Mouse (Mus musculus): ENCODE results near the gene Def6. TPM values are rescaled to one million over a fixed set of nuclear protein-coding genes. Genes with fewer than 3 reads are reported as not detected.

Def6 gene
- polyA plus RNA-seq, 1 experiment: not detected

DNA sequence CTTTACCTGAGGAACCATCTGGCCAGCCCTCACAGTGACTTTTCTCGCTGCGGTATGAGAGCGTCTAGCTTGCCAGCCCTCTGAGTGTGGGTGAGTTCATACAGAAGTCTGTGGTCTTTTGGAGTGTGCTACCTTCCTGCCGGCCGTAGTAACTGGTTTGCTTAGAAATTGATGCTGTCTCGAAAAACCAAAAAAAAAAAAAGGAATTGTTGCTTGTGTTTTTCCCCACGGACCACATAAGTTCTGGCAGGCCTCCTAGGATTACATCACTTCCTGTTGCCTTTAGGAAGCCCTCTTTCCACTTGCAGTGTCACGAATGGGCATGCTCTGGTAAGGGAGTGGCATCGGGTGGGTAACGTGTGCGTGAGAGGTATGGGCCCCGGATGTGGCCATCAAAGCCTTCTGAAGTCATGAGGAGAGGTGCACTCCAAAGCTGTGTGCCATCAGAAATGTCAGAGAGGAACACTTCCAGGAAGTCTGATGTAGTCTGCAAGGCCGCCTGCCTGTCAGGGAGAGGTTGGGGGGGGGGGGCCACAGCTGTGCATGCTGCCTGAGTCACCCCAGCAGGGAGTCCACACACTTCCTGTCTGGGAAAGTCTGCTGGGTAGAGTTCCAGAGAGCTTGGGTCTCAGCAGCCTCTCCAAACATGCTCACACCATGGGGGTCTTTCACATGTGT is 49.2 kb downstream of the Def6 start:
- 41% methylated on average over 13 of the region's 13 CpGs for WGBS
- 0 out of 2 replicates have a peak overlapping the region, but pooled peaks have one; percentile 62 for H3K27ac ChIP-seq (ENCODE audit: insufficient read depth, low read depth, low read length)
- H3K4me1 ChIP-seq (ENCODE audit: control insufficient read depth, insufficient read depth, low read length): peaks cover 48% of the 10 kb centered on the region
- H3K4me3 ChIP-seq (ENCODE audit: insufficient read depth, low read depth, low read length): no peak overlapping the region
- TF ChIP-seq POLR2A (IDR thresholded peaks at IDR 0.05; ENCODE audit: insufficient read depth, low read depth, low read length) (no peak), CTCF (IDR thresholded peaks at IDR 0.05; ENCODE audit: insufficient read depth, low read depth, low read length) (no peak)

DNA sequence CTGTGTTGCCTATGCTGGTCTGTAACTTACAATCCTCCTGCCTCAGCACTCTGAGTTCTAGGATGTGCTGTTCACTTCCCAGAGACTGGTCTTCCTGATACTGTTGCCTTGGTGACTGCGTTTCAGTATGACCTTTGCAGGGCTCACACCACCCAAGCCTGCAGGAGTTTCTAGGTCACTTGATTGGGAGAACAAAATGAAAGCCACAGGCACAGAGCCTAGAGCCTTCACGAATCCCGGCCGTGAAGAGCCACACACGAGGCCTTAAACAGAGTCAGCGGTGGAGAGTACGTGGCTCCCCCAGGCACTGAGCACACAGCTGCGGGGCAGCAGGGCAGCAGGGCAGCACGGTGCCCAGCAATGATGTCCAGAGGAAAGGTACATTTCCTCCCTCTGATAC is 50.7 kb downstream of the Def6 start:
- Histone ChIP-seq H3K4me1 (ENCODE audit: control insufficient read depth, insufficient read depth, low read length) (peaks cover 44% of the 10 kb centered on the region), H3K27ac (ENCODE audit: insufficient read depth, low read depth, low read length) (no peak overlapping the region), H3K4me3 (ENCODE audit: insufficient read depth, low read depth, low read length) (no peak overlapping the region)
- WGBS: 83% methylated on average over 9 of the region's 9 CpGs
- TF ChIP-seq CTCF (IDR thresholded peaks at IDR 0.05; ENCODE audit: insufficient read depth, low read depth, low read length) (no peak), POLR2A (IDR thresholded peaks at IDR 0.05; ENCODE audit: insufficient read depth, low read depth, low read length) (no peak)

DNA sequence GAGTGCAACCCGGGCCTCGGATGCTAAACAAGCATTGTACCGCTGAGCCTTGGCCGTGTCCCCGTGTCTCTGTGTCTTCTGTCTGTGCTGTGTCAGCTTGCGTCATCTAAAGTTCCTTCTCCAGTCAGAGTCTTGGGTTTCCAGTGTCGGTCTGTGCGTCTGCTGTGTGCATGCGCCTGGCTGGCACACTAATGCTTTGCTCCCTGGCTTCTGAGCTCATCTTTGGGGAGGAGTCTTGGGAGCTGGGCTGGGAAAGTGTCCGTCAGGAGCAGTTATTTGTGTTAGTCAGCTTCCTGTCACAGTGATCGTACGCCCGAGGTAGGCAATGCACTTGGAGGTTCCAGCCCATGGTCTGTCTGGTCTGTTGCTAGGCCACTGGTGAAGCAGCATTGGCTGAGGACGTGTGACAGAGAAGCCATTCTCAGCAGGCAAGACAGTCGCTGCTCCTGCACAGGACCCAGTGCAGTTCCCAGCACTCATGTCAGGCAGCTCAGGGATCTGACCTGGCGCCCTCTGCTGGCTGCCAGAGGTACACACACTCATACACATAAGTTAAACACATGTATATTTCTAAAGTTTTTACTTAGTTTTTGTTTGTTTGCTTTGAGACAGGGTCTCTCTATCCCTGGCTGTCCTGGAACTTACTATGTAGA is 52.4 kb downstream of the Def6 start:
- H3K4me1 ChIP-seq (ENCODE audit: control insufficient read depth, insufficient read depth, low read length): peaks cover 52% of the 10 kb centered on the region
- no peak for TF ChIP-seq CTCF (IDR thresholded peaks at IDR 0.05; ENCODE audit: insufficient read depth, low read depth, low read length)
- TF ChIP-seq POLR2A (IDR thresholded peaks at IDR 0.05; ENCODE audit: insufficient read depth, low read depth, low read length): no peak
- no peak overlapping the region for H3K4me3 ChIP-seq (ENCODE audit: insufficient read depth, low read depth, low read length)
- no peak overlapping the region for H3K27ac ChIP-seq (ENCODE audit: insufficient read depth, low read depth, low read length)
- 85% methylated on average over 16 of the region's 16 CpGs for WGBS

DNA sequence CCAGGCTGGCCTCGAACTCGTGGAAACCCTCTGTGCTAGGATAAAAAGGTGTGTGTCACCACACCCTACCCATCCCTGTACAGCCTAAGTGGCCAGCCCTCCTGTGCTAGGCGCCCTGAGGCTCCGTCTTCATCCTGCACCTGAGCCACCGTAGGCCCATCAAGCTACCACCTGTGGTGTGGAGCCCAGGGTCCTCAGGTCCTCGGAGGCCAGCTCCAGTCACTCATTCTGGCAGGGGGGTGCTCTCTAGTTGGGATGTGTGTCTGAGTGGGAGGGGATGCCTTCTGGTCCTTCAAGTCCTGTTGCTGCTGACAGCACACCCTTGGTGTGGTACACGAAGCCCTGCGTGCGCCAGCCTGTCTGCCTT is 52.9 kb downstream of the Def6 start:
- no peak overlapping the region for H3K27ac ChIP-seq (ENCODE audit: insufficient read depth, low read depth, low read length)
- H3K4me1 ChIP-seq (ENCODE audit: control insufficient read depth, insufficient read depth, low read length): peaks cover 56% of the 10 kb centered on the region
- no peak for TF ChIP-seq POLR2A (IDR thresholded peaks at IDR 0.05; ENCODE audit: insufficient read depth, low read depth, low read length)
- TF ChIP-seq CTCF (IDR thresholded peaks at IDR 0.05; ENCODE audit: insufficient read depth, low read depth, low read length): no peak
- 88% methylated on average over 9 of the region's 9 CpGs for WGBS
- H3K4me3 ChIP-seq (ENCODE audit: insufficient read depth, low read depth, low read length): no peak overlapping the region

DNA sequence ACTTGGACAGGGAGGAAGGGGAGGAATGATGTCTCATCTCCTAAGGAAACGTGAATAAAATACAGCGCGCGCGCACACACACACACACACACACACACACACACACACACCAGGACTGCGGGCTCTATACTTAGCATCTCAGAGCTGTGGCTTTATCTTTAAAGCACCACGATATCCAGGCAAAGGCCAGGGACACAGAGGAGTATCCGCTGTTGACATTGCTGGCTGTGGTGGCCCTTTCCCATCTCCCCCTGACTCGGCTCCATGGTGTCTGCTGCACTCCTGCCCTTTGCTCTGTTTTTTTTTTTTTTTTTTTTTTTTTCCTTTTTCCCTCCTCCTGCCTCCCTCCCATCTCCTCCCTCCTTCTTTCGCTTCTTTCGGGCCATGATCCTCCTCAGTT is 54.2 kb downstream of the Def6 start:
- Histone ChIP-seq H3K27ac (ENCODE audit: insufficient read depth, low read depth, low read length) (no peak overlapping the region), H3K4me1 (ENCODE audit: control insufficient read depth, insufficient read depth, low read length) (peaks cover 50% of the 10 kb centered on the region)
- TF ChIP-seq CTCF (IDR thresholded peaks at IDR 0.05; ENCODE audit: insufficient read depth, low read depth, low read length): no peak
- no peak for TF ChIP-seq POLR2A (IDR thresholded peaks at IDR 0.05; ENCODE audit: insufficient read depth, low read depth, low read length)

DNA sequence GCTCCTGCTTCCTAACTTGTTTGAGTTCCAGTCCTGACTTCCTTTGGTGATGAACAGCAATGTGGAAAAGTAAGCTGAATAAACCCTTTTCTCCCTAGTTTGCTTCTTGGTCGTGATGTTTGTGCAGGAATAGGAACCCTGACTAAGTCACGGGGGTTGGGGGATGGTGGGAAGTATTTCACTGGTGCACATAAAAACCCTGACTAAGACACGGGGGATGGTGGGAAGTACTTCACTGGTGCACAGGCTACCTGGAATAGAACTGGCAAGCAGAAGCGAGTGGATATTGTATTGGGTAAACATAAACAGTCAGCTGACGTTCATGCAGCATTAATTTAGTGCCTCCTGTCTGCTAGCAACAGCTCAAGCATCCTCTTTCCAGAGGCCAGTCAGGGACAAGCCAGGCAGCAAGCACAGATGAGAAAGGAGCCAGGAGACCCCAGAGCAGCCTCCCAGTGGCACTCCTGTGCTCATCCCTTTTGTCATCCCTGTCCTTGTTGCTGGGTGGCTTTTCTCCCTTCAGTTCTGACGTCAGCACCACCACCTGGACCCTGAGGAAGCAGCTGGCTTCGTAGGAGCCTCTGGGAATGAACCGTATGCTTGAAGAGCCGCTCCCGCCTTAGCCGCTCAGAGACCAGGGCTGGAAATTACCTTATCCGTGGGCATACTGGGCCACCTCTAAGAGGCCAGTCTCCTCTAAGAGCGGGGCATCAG is 55.8 kb downstream of the Def6 start:
- H3K27ac ChIP-seq (ENCODE audit: insufficient read depth, low read depth, low read length): no peak overlapping the region
- 63% methylated on average over 13 of the region's 13 CpGs for WGBS
- TF ChIP-seq POLR2A (IDR thresholded peaks at IDR 0.05; ENCODE audit: insufficient read depth, low read depth, low read length) (no peak), CTCF (IDR thresholded peaks at IDR 0.05; ENCODE audit: insufficient read depth, low read depth, low read length) (no peak)

More for the DNA sequence above, 54.2 kb downstream of the Def6 start:
- 68% methylated on average over 11 of the region's 11 CpGs for WGBS
- no peak overlapping the region for H3K4me3 ChIP-seq (ENCODE audit: insufficient read depth, low read depth, low read length)

DNA sequence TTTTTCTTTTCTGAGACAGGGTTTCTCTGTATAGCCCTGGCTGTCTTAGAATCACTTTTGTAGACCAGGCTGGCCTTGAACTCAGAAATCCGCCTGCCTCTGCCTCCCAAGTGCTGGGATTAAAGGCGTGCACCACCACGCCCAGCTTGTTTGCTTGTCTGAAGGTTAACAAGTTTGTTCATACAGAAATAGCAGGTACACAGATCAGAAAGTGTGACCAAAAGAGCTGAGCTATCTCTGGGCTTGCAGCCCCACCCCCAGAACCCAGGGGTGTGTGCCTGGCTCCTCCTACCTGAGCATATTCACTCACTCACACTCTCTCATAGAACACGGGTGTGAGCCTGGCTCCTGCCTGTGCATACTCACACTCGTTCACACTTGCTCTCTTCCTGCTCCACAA is 59.7 kb downstream of the Def6 start:
- Histone ChIP-seq H3K4me3 (ENCODE audit: insufficient read depth, low read depth, low read length) (no peak overlapping the region), H3K27ac (ENCODE audit: insufficient read depth, low read depth, low read length) (no peak overlapping the region), H3K4me1 (ENCODE audit: control insufficient read depth, insufficient read depth, low read length) (peaks cover 28% of the 10 kb centered on the region)
- whole genome bisulfite sequencing: 88% methylated on average over 5 of the region's 5 CpGs
- no peak for TF ChIP-seq POLR2A (IDR thresholded peaks at IDR 0.05; ENCODE audit: insufficient read depth, low read depth, low read length)
- no peak for TF ChIP-seq CTCF (IDR thresholded peaks at IDR 0.05; ENCODE audit: insufficient read depth, low read depth, low read length)

More for the DNA sequence above, 55.8 kb downstream of the Def6 start:
- peaks cover 38% of the 10 kb centered on the region for H3K4me1 ChIP-seq (ENCODE audit: control insufficient read depth, insufficient read depth, low read length)
- no peak overlapping the region for H3K4me3 ChIP-seq (ENCODE audit: insufficient read depth, low read depth, low read length)

DNA sequence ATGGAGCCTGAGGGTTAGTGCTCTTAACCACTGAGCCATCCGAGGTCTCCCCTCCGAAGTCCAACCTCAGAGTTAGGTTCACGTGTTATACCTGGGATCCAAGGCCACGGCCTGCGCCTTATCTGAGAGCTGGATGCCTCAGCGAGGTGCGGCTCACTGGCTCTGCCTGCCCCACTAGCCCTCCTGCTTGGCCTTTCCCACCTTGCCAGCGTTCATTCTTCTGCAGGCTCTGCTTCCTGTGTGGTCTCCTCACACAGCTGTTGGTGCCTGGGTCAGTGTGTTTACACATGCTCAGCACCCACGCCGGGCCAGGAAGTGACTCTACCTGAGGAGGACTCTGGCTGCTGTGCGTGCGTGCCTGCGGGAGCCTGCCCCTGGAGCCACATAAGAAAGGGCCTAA is 62.6 kb downstream of the Def6 start:
- WGBS: 87% methylated on average over 13 of the region's 13 CpGs
- H3K27ac ChIP-seq (ENCODE audit: insufficient read depth, low read depth, low read length): no peak overlapping the region
- TF ChIP-seq POLR2A (IDR thresholded peaks at IDR 0.05; ENCODE audit: insufficient read depth, low read depth, low read length) (no peak), CTCF (IDR thresholded peaks at IDR 0.05; ENCODE audit: insufficient read depth, low read depth, low read length) (no peak)
- H3K4me3 ChIP-seq (ENCODE audit: insufficient read depth, low read depth, low read length): no peak overlapping the region
- H3K4me1 ChIP-seq (ENCODE audit: control insufficient read depth, insufficient read depth, low read length): peaks cover 24% of the 10 kb centered on the region

All from olfactory bulb, adult 2 months (tissue).